Mouse (Mus musculus) testis, postnatal 10 days (tissue): ENCODE data around the gene Sp6.

Experiments used
- DNase-seq: peaks from one replicate; pipeline ENCODE4 v3.0.0; 2021; ENCODE audit warnings: low spot score

Sp6 gene

GRCm38 (mm10) chr11:97063274-97063920 is 50.2 kb downstream of the Sp6 start:
- peak; percentile 61 for DNase-seq

- peak; percentile 58 for DNase-seq
These were observed 50.7 kb downstream of the Sp6 start for GRCm38 (mm10) chr11:97063921-97064295.

GRCm38 (mm10) chr11:97065538-97066295 is 52.5 kb downstream of the Sp6 start:
- DNase-seq: peak; percentile 60

- DNase-seq: no peak
These were observed 53.6 kb downstream of the Sp6 start for GRCm38 (mm10) chr11:97066656-97067360.

GRCm38 (mm10) chr11:97069333-97069732 is 56.1 kb downstream of the Sp6 start:
- no peak for DNase-seq

GRCm38 (mm10) chr11:97069770-97070169 is 56.6 kb downstream of the Sp6 start:
- no peak for DNase-seq

GRCm38 (mm10) chr11:97071129-97071528 is 57.9 kb downstream of the Sp6 start:
- DNase-seq: no peak

GRCm38 (mm10) chr11:97072533-97072932 is 59.3 kb downstream of the Sp6 start:
- peak; percentile 61 for DNase-seq

GRCm38 (mm10) chr11:97074235-97074634 is 61.0 kb downstream of the Sp6 start:
- DNase-seq: no peak
